Mouse (Mus musculus) gonadal fat pad, adult 2 months (tissue): Measurements from ENCODE around the gene Fbn1. TPM values are rescaled to one million over a fixed set of nuclear protein-coding genes. Genes with fewer than 3 reads are reported as not detected.

ENCODE experiments used
- DNase-seq: peaks from one replicate; pipeline ENCODE4 v3.0.0-alpha.2; 2012; ENCODE audit warnings: low read depth
- polyA plus RNA-seq: library from polyadenylated mRNA; depleted of rRNA; stranded (reverse); fragments of >200 nt; gene quantifications from 2 replicates; pipeline ENCODE4 v1.2.3, GENCODE M21; 2012

Gene Fbn1
- polyA plus RNA-seq, 1 experiment: 34.6 TPM

GRCm38 (mm10) chr2:125501526-125501925 lies 6.3 kb downstream of the Fbn1 start:
- DNase-seq: no peak

GRCm38 (mm10) chr2:125498216-125498615 lies 9.6 kb downstream of the Fbn1 start:
- DNase-seq: no peak

GRCm38 (mm10) chr2:125496696-125497095 lies 11.1 kb downstream of the Fbn1 start:
- no peak for DNase-seq

- DNase-seq: no peak
Observed at GRCm38 (mm10) chr2:125494831-125495812, 12.7 kb downstream of the Fbn1 start.

- DNase-seq: no peak
Observed at GRCm38 (mm10) chr2:125494291-125494690, 13.5 kb downstream of the Fbn1 start.

- no peak for DNase-seq
Observed at GRCm38 (mm10) chr2:125492050-125492900, 15.5 kb downstream of the Fbn1 start.

- no peak for DNase-seq
Observed at GRCm38 (mm10) chr2:125489979-125490378, 17.8 kb downstream of the Fbn1 start.

- DNase-seq: no peak
Observed at GRCm38 (mm10) chr2:125484910-125485309, 22.9 kb downstream of the Fbn1 start.

GRCm38 (mm10) chr2:125484164-125484563 lies 23.6 kb downstream of the Fbn1 start:
- DNase-seq: no peak

GRCm38 (mm10) chr2:125481531-125482317 lies 26.1 kb downstream of the Fbn1 start:
- no peak for DNase-seq

- no peak for DNase-seq
Observed at GRCm38 (mm10) chr2:125481116-125481515, 26.7 kb downstream of the Fbn1 start.

- no peak for DNase-seq
Observed at GRCm38 (mm10) chr2:125480057-125480456, 27.7 kb downstream of the Fbn1 start.

- no peak for DNase-seq
Observed at GRCm38 (mm10) chr2:125478705-125479104, 29.1 kb downstream of the Fbn1 start.

GRCm38 (mm10) chr2:125477367-125477766 lies 30.4 kb downstream of the Fbn1 start:
- no peak for DNase-seq

- DNase-seq: no peak
Observed at GRCm38 (mm10) chr2:125476231-125476630, 31.6 kb downstream of the Fbn1 start.

- DNase-seq: no peak
Observed at GRCm38 (mm10) chr2:125474690-125475089, 33.1 kb downstream of the Fbn1 start.

- DNase-seq: no peak
Observed at GRCm38 (mm10) chr2:125473228-125473627, 34.6 kb downstream of the Fbn1 start.

GRCm38 (mm10) chr2:125471721-125472120 lies 36.1 kb downstream of the Fbn1 start:
- DNase-seq: no peak

GRCm38 (mm10) chr2:125470553-125471295 lies 37.1 kb downstream of the Fbn1 start:
- DNase-seq: no peak

- DNase-seq: no peak
Observed at GRCm38 (mm10) chr2:125464036-125464435, 43.8 kb downstream of the Fbn1 start.

- DNase-seq: no peak
Observed at GRCm38 (mm10) chr2:125459087-125459486, 48.7 kb downstream of the Fbn1 start.
